Mouse (Mus musculus) stomach, postnatal 0 days (tissue): ENCODE measurements around the gene Slc5a6.
"Not testable (repeated sequence)": the region's sequence is repeated elsewhere in the genome, so short reads cannot be mapped to it uniquely, and the experiment has no call there.

ENCODE experiments used
- CTCF ChIP-seq: IDR thresholded peaks from 2 replicates; pipeline ENCODE4 v1.5.1; 2016; ENCODE audit warnings: antibody characterized with exemption, low read depth, mild to moderate bottlenecking, moderate library complexity
- EP300 ChIP-seq: optimal IDR thresholded peaks from 2 replicates; pipeline ENCODE3; 2016; ENCODE audit warnings: antibody characterized with exemption

- not testable (repeated sequence) for TF ChIP-seq CTCF, EP300
Observed at GRCm38 (mm10) chr5:31036556-31036955, 12.2 kb downstream of the Slc5a6 start.
